Mouse (Mus musculus) T-cell, adult 2 months (primary cell): Measurements from ENCODE around the gene Lcn3.
"Not testable (repeated sequence)": the region's sequence is repeated elsewhere in the genome, so short reads cannot be mapped to it uniquely, and the experiment has no call there.

ENCODE experiments used
- DNase-seq: peaks from one replicate; pipeline ENCODE4 v3.0.0; 2022; ENCODE audit warnings: low spot score

Gene Lcn3

GRCm38 (mm10) chr2:25765269-25765668, at the start of gene Lcn3:
Lcn3 (plus strand) TSS chr2:25765569.
- no peak for DNase-seq

- no peak for DNase-seq
Observed at GRCm38 (mm10) chr2:25717222-25717621, 48.1 kb upstream of the Lcn3 start.

GRCm38 (mm10) chr2:25733199-25733930, 32.0 kb upstream of the Lcn3 start:
- no peak for DNase-seq

GRCm38 (mm10) chr2:25736709-25737108, 28.7 kb upstream of the Lcn3 start, which contains the start of gene Obp2b:
Obp2b (plus strand) TSS chr2:25737009.
- not testable (repeated sequence) for DNase-seq

- no peak for DNase-seq
Observed at GRCm38 (mm10) chr2:25741671-25742070, 23.7 kb upstream of the Lcn3 start.

- no peak for DNase-seq
Observed at GRCm38 (mm10) chr2:25754201-25754600, 11.2 kb upstream of the Lcn3 start.

GRCm38 (mm10) chr2:25758064-25758625, 7.2 kb upstream of the Lcn3 start:
- DNase-seq, result no peak

GRCm38 (mm10) chr2:25767764-25768163, 2.4 kb downstream of the Lcn3 start:
- no peak for DNase-seq

GRCm38 (mm10) chr2:25773507-25773906, 8.1 kb downstream of the Lcn3 start:
- DNase-seq, result no peak

- DNase-seq, result no peak
Observed at GRCm38 (mm10) chr2:25774640-25775039, 9.3 kb downstream of the Lcn3 start.

- DNase-seq, result no peak
Observed at GRCm38 (mm10) chr2:25775991-25776390, 10.6 kb downstream of the Lcn3 start.

GRCm38 (mm10) chr2:25776717-25777116, 11.3 kb downstream of the Lcn3 start, which contains the start of gene Lcn11:
Lcn11 (plus strand) TSS chr2:25777017.
- no peak for DNase-seq

GRCm38 (mm10) chr2:25779076-25779475, 13.7 kb downstream of the Lcn3 start:
- no peak for DNase-seq

- DNase-seq, result no peak
Observed at GRCm38 (mm10) chr2:25780921-25781320, 15.6 kb downstream of the Lcn3 start.

GRCm38 (mm10) chr2:25781957-25782356, 16.6 kb downstream of the Lcn3 start, which contains the start of gene Gm13539:
Gm13539 (plus strand) TSS chr2:25782257.
- no peak for DNase-seq

GRCm38 (mm10) chr2:25785573-25786322, 20.4 kb downstream of the Lcn3 start:
- no peak for DNase-seq

GRCm38 (mm10) chr2:25789092-25789491, 23.7 kb downstream of the Lcn3 start:
- no peak for DNase-seq

- no peak for DNase-seq
Observed at GRCm38 (mm10) chr2:25797635-25798034, 32.3 kb downstream of the Lcn3 start.

- no peak for DNase-seq
Observed at GRCm38 (mm10) chr2:25798065-25798464, 32.7 kb downstream of the Lcn3 start.

GRCm38 (mm10) chr2:25811711-25812110, 46.3 kb downstream of the Lcn3 start:
- no peak for DNase-seq

- DNase-seq, result no peak
Observed at GRCm38 (mm10) chr2:25813364-25813763, 48.0 kb downstream of the Lcn3 start.

- not testable (repeated sequence) for DNase-seq
Observed at GRCm38 (mm10) chr2:25815748-25816147, 50.4 kb downstream of the Lcn3 start, which contains the start of gene Glt6d1. Glt6d1 (minus strand) TSS chr2:25815848.
